Mouse (Mus musculus): ENCODE results near the gene Gart.

- TF ChIP-seq CTCF (conservative IDR thresholded peaks at IDR 0.05; ENCODE audit: insufficient read depth, insufficient read length, low read depth, low read length) = no peak
- no peak for TF ChIP-seq POLR2A (IDR thresholded peaks at IDR 0.05; ENCODE audit: low read depth, low read length)
These were observed 1.9 kb downstream of the Gart start for GRCm38 (mm10) chr16:91644901-91645300.

Measured in kidney, adult 2 months (tissue).